Mouse (Mus musculus) urinary bladder, adult 2 months (tissue): ENCODE results near the gene Saal1. TPM values are rescaled to one million over a fixed set of nuclear protein-coding genes. Genes with fewer than 3 reads are reported as not detected.
"Not testable (repeated sequence)": the region's sequence is repeated elsewhere in the genome, so short reads cannot be mapped to it uniquely, and the experiment has no call there.

ENCODE experiments used
- DNase-seq: peaks from one replicate; pipeline ENCODE4 v3.0.0; 2022; ENCODE audit warnings: low spot score
- polyA plus RNA-seq: library from polyadenylated mRNA; depleted of rRNA; stranded (reverse); fragments of >200 nt; gene quantifications from 2 replicates; pipeline ENCODE4 v1.2.3, GENCODE M21; 2012; rRNA removed

Saal1 gene
- polyA plus RNA-seq = 8.5 TPM in 2 replicates

- DNase-seq = peak; percentile 77
Measured at GRCm38 (mm10) chr7:46710390-46710844, at the start of gene Saal1. Gene Saal1, minus strand, starts transcription at chr7:46710680.

- no peak for DNase-seq
Measured at GRCm38 (mm10) chr7:46751490-46751889, 41.0 kb upstream of the Saal1 start, which contains the start of gene Saa2. Gene Saa2, plus strand, starts transcription at chr7:46751790.

GRCm38 (mm10) chr7:46748459-46748858 lies 38.0 kb upstream of the Saal1 start:
- no peak for DNase-seq

- DNase-seq = no peak
Measured at GRCm38 (mm10) chr7:46746381-46746780, 35.9 kb upstream of the Saal1 start.

- DNase-seq = no peak
Measured at GRCm38 (mm10) chr7:46745816-46746215, 35.3 kb upstream of the Saal1 start.

GRCm38 (mm10) chr7:46742880-46743279 lies 32.4 kb upstream of the Saal1 start, which contains the start of gene Saa1:
Gene Saa1, minus strand, starts transcription at chr7:46742980.
- not testable (repeated sequence) for DNase-seq

- DNase-seq = not testable (repeated sequence)
Measured at GRCm38 (mm10) chr7:46740041-46740440, 29.6 kb upstream of the Saal1 start.

DNA sequence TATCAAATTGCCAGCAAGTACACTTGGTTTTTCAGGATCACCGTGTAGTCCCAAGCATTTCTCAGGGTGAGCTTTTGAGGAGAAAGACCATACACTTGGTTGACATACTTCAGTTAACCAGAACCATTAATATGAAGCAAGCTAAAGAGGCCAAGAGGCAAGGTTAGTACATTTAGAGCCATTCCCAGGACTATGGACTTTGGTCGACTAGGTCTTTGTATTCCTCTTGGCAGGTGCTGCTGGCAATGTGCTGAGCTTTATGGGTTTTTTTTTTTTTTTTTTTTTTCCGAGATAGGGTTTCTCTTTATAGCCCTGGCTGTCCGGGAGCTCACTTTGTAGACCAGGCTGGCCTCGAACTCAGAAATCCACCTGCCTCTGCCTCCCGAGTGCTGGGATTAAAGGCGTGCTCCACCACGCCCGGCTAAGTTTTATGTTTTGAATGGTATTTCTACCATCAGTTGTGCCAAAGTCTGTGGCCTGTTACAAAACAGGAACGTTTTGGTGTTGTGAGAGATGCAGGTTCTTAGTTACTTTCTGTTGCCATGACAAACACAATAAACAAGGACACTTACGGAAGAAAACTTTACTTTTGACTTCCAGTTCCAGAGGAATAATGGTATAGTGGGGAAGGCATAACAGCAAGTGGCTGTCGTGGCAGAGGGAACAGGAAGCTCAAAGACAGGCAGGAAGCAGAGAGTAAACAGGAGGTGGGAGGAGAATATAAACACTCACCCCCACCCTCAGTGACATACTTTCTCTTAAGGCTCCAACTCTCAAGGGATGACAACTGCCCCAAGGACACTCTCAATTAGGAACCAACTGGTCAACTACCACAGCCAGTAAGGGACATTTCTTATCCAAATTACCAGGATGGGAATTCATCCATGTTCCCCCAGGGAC lies 28.3 kb upstream of the Saal1 start:
- DNase-seq = no peak

DNA sequence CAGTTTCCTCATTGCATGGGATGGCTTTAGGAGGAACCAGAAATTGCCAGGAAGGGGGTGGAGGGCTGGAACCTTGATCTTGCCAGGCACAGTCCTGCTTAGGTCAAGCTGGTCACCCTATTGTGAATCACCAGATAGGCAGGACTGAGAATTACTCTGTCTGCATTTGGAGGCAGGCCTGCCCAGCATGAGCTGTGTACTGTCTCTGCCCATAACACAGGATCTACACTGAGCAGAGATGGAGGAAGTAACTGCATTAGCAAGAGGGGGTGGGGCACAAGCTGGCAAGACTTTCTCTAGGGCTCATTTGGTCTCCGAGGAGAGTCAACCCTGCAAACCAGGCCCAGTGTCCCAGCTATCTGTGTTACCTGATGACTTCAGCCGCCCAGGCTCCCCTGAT lies 24.5 kb upstream of the Saal1 start:
- DNase-seq = no peak

DNA sequence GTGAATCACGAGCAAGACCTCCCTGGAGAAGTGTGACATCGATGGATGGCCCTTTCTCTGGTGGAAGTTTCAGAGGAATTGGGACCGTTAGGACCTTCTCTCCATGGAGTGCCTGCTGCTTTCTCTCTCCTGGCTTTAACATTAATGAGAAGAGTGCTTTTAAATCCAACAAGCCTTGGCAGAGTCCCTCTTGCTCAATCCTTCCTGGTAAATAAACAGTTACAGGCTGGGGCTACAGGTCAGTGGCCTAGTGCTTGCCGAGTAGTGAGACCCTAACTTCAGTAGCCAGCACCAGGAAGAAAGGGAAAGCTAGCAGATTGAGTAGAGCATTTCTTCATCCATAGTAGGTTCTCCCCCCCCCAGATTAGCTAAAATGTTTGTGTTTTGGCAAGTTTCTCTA lies 22.0 kb upstream of the Saal1 start, which contains the start of gene Saa4:
Gene Saa4, minus strand, starts transcription at position 146 of the 400 bp plus-strand sequence.
- no peak for DNase-seq

- no peak for DNase-seq
Measured at GRCm38 (mm10) chr7:46727584-46727983, 17.1 kb upstream of the Saal1 start.

DNA sequence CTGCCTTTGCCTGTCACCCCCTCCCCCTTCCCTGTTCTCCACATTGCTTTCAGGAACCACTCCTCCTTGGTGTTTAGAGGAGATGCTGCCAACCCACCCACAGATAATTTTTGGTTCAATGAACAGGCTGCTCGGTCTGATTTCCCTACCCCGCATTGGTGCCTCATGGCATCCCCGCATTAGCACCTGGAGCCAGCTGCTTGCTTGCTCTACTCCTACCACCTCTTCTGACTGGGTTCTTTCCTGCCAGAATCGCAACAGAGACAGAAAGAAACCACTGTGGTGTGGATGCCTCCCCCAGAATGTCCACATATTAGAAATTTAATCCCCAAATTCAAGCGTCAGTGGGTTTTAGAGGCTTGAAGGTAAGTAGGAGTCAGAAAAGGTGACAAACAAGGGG lies 13.9 kb upstream of the Saal1 start:
- no peak for DNase-seq

GRCm38 (mm10) chr7:46723849-46724248 lies 13.4 kb upstream of the Saal1 start:
- DNase-seq = no peak

GRCm38 (mm10) chr7:46723354-46723753 lies 12.9 kb upstream of the Saal1 start:
- DNase-seq = no peak

- no peak for DNase-seq
Measured at GRCm38 (mm10) chr7:46720460-46720859, 10.0 kb upstream of the Saal1 start.

- DNase-seq = no peak
Measured at GRCm38 (mm10) chr7:46719526-46719925, 9.0 kb upstream of the Saal1 start.

DNA sequence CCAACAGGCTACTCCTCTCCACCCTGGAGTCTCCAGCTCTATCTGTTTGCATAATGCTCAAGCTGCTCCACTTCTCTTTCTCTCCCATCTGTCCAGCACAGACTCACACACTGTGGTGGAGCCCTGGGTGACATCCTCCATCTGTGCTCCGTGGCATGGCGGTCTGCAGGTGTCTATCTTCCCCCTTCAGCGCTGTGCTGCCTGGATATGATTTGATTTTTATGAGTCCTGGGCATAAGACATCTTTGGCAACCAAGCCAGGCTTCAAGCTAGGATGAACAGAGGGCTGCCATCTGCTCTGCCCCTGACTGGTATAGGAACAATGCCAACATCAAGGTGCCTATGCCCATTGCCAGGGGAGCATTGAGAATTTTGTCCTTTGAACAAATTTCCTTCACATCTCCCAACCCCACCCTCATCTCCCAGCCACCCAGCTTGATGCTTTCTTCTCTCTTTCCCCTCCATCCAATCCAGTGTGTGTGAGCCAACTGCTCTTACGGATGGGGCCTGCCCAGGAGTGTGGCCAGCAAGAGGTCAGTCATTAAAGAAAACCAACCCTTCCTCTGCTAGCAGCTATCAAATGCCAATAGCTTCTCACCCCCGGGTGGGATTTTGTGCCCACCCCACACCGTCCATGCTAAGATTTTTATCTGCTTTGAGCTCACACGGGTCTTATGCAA lies 8.3 kb upstream of the Saal1 start:
- no peak for DNase-seq

- no peak for DNase-seq
Measured at GRCm38 (mm10) chr7:46716897-46717296, 6.4 kb upstream of the Saal1 start.

GRCm38 (mm10) chr7:46715600-46715999 lies 5.1 kb upstream of the Saal1 start, which contains the start of gene Saa3:
Gene Saa3, minus strand, starts transcription at chr7:46715700.
- no peak for DNase-seq

DNA sequence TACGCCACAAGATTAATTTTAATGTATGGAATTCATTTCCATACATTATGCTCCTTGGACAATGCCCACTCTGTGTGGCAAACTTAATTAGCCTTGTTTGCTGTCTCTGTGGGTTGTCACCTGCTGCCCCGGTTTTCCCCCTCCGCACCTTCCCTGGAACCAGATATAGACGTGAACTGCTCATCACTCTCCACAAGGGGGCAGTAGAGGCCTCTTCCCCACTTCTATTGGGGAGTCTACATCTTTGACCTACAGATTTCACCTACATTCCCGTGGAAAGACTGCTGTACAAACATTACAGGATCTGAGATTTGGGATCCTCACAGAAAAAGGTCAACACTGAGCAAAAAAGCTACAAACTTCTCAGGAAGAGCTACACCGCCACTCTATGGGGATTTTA lies 4.0 kb upstream of the Saal1 start:
- no peak for DNase-seq

DNA sequence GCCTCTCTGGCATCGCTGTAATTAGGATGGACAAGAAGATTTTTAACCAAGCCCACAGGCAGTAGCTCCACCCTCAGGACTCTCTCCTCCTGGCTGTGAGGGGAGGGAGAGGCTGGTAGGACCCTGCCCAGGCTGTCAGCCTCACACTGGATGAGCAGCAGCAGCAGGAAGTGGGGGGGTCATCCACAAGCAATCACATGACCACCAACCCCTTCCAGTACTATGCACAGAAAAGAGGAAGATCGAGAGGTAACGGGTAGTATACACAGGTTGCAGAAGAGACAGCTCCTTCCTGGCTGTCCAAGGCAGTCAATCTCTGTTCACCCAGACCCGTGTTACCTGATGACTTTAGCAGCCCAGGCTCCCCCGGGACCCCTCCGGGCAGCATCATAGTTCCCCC lies 1.8 kb upstream of the Saal1 start:
- DNase-seq = no peak

DNA sequence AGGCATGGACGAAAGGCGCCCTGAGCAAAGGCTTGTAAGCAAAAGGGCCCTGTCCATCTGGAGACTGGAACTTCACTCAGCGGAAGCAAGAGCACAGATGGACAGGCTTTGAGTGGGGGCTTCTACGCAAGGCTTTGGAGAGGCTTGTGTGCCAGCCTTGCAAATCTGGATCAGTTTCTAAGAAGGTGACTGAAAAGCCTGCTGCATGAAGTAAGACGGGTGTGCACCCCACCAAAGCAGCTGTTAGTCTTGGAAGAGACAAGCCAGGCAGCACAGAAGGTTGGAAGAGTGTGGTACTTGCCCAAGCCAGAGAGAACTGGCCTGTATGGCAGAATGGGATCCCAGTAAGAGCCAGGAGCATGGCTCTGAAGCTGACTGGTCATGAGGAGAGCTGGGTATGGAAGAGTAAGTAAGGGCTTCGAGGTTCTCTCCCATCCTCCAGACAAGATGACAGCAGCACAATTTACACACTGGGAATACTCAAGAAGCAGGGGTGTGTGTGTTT lies 9.9 kb downstream of the Saal1 start:
- DNase-seq = no peak
